Mouse (Mus musculus): ENCODE measurements at regions not wholly inside any gene's neighbourhood (a gene's known extent, or its start where the extent isn't known, plus 50 kb on each side); places are given as distances from the start of the nearest gene placed in this dataset.

DNA sequence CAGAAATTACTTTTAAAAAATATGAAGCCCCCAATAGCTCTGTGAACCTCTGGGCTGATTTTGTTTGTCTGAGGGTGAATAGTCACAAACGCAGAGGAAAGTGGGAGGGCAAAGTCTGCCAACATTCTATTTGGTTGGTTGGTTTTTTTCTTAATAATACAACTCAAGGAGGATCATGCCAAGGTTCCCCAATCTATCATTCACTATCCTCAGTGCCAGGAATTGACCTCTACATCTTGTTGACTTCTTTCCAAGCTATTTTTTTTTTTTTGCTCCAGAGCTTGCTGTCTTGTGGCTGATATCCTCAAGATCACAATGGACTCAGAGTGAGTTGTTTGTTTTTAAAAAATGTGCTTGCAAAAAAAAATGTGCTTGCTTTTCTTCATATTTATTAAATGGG lies 471.2 kb downstream of the Ebf1 start:
- Histone ChIP-seq H3K4me3 (ENCODE audit: extremely low read depth, insufficient read depth, insufficient read length) (no peak overlapping the region), H3K27me3 (ENCODE audit: control insufficient read depth, insufficient read depth, low read length) (no peaks in the 10 kb centered on the region), H3K4me1 (ENCODE audit: control insufficient read depth, insufficient read depth, insufficient read length) (no peaks in the 10 kb centered on the region; the same call in 1 of the 2 replicates), H3K36me3 (ENCODE audit: control insufficient read depth, insufficient read depth, low read length) (no peaks in the 10 kb centered on the region), H3K27ac (ENCODE audit: insufficient read depth, low read length) (no peak overlapping the region)
- 71% methylated on average over 1 of the region's 1 CpGs for WGBS
- no peak for TF ChIP-seq CTCF (IDR thresholded peaks at IDR 0.05; ENCODE audit: extremely low read depth, insufficient read depth, insufficient read length, insufficient replicate concordance)
- no peak for TF ChIP-seq POLR2A (IDR thresholded peaks at IDR 0.05; ENCODE audit: low read depth, low read length)
- no peak for DNase-seq (ENCODE audit: low read depth in 1 of 2, low spot score in 2 of 2)

GRCm38 (mm10) chr11:45089561-45089960 lies 472.4 kb downstream of the Ebf1 start:
- WGBS: 35% methylated on average over 3 of the region's 3 CpGs
- no peaks in the 10 kb centered on the region for H3K27me3 ChIP-seq (ENCODE audit: control insufficient read depth, insufficient read depth, low read length)
- no peak overlapping the region for H3K27ac ChIP-seq (ENCODE audit: insufficient read depth, low read length)
- peak in 1 of 2 experiments; percentile 33 for DNase-seq (ENCODE audit: low read depth in 1 of 2, low spot score in 2 of 2)
- TF ChIP-seq POLR2A (IDR thresholded peaks at IDR 0.05; ENCODE audit: low read depth, low read length) (no peak), CTCF (IDR thresholded peaks at IDR 0.05; ENCODE audit: extremely low read depth, insufficient read depth, insufficient read length, insufficient replicate concordance) (no peak)
- H3K36me3 ChIP-seq (ENCODE audit: control insufficient read depth, insufficient read depth, low read length): no peaks in the 10 kb centered on the region
- H3K4me3 ChIP-seq (ENCODE audit: extremely low read depth, insufficient read depth, insufficient read length): no peak overlapping the region
- no peaks in the 10 kb centered on the region; the same call in 1 of the 2 replicates for H3K4me1 ChIP-seq (ENCODE audit: control insufficient read depth, insufficient read depth, insufficient read length)

DNA sequence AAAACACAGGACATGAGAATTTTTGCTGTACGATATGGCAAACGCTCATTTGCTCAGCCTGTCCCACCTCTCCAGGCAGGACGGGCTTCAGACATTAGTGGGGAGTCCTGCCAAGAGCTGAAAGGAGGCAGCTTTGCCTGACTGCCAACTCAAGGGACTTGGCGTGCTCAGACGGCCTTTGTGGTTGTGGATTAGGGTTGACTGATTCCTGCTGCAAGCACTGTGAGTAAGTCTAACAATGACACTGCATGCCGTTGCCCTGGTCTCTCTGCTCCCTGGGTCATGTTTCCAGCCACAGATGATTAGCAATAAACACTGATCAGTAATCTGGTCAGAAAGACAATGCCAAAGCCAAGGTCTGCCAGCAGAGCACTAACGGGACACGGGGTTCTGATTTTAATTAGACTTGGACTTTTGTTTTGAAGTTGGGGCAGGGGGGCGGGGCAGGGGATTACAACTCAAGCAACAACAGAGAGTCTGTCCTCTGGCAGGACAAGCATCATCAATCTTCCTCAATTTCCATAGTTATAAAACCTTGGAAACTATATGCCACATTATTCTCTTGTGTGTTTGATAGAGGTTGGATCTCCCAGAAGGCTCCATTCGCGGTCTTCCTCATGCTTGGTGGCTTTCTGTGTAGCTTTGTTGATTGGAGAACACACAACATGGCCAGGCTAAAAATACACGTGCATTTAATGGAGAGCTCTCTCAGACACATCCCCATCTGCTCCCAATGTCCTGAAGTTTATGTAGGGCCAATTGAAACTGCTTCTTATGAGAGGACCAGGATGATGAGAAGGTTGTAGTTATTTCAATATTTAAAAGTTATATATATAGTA lies 486.6 kb downstream of the Ebf1 start:
- H3K27me3 ChIP-seq (ENCODE audit: control insufficient read depth, insufficient read depth, low read length): no peaks in the 10 kb centered on the region
- H3K27ac ChIP-seq (ENCODE audit: insufficient read depth, low read length): no peak overlapping the region
- no peaks in the 10 kb centered on the region for H3K36me3 ChIP-seq (ENCODE audit: control insufficient read depth, insufficient read depth, low read length)
- no peak for DNase-seq (ENCODE audit: low read depth in 1 of 2, low spot score in 2 of 2)
- H3K4me3 ChIP-seq (ENCODE audit: extremely low read depth, insufficient read depth, insufficient read length): no peak overlapping the region
- no peak for TF ChIP-seq CTCF (IDR thresholded peaks at IDR 0.05; ENCODE audit: extremely low read depth, insufficient read depth, insufficient read length, insufficient replicate concordance)
- WGBS: 85% methylated on average over 12 of the region's 12 CpGs
- no peaks in the 10 kb centered on the region; the same call in 1 of the 2 replicates for H3K4me1 ChIP-seq (ENCODE audit: control insufficient read depth, insufficient read depth, insufficient read length)

- H3K27me3 ChIP-seq (ENCODE audit: control insufficient read depth, insufficient read depth, low read length): no peaks in the 10 kb centered on the region
- H3K4me1 ChIP-seq (ENCODE audit: control insufficient read depth, insufficient read depth, insufficient read length): peaks cover 10% of the 10 kb centered on the region; the same call in 1 of the 2 replicates
- peak overlapping the region; percentile 81 for H3K27ac ChIP-seq (ENCODE audit: insufficient read depth, low read length)
- WGBS: 41% methylated on average over 1 of the region's 1 CpGs
- TF ChIP-seq POLR2A (IDR thresholded peaks at IDR 0.05; ENCODE audit: low read depth, low read length): no peak
- TF ChIP-seq CTCF (IDR thresholded peaks at IDR 0.05; ENCODE audit: extremely low read depth, insufficient read depth, insufficient read length, insufficient replicate concordance): no peak
- no peak overlapping the region for H3K4me3 ChIP-seq (ENCODE audit: extremely low read depth, insufficient read depth, insufficient read length)
- no peaks in the 10 kb centered on the region for H3K36me3 ChIP-seq (ENCODE audit: control insufficient read depth, insufficient read depth, low read length)
- DNase-seq (ENCODE audit: low read depth in 1 of 2, low spot score in 2 of 2): peak; percentile 49 to 64
These were observed 499.6 kb downstream of the Ebf1 start for GRCm38 (mm10) chr11:45116702-45117101.

DNA sequence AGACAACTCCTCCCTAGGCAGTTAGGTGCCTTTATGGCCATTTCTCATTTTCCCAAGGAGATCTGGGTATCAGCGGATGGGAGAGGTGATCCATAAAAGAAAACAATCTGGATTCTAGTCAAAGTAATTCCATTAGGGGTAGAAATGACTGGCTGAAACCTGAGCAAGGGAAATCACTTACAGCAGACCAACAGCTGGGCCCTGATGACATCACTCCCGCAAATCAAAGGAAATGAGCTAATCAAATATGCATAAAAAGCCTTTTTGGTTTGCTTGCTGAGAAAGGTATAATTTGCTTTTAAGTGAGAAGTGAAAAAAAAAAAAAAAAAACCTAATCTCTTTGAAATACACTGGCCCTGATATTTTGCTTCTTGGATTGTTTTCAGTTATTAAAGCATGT lies 506.2 kb downstream of the Ebf1 start:
- Histone ChIP-seq H3K27ac (ENCODE audit: insufficient read depth, low read length) (no peak overlapping the region), H3K4me1 (ENCODE audit: control insufficient read depth, insufficient read depth, insufficient read length) (peaks cover 5% of the 10 kb centered on the region), H3K36me3 (ENCODE audit: control insufficient read depth, insufficient read depth, low read length) (no peaks in the 10 kb centered on the region), H3K4me3 (ENCODE audit: extremely low read depth, insufficient read depth, insufficient read length) (no peak overlapping the region), H3K27me3 (ENCODE audit: control insufficient read depth, insufficient read depth, low read length) (no peaks in the 10 kb centered on the region)
- DNase-seq (ENCODE audit: low read depth in 1 of 2, low spot score in 2 of 2): no peak
- 70% methylated on average over 2 of the region's 2 CpGs for WGBS
- TF ChIP-seq CTCF (IDR thresholded peaks at IDR 0.05; ENCODE audit: extremely low read depth, insufficient read depth, insufficient read length, insufficient replicate concordance) (no peak), POLR2A (IDR thresholded peaks at IDR 0.05; ENCODE audit: low read depth, low read length) (no peak)

- Histone ChIP-seq H3K36me3 (ENCODE audit: control insufficient read depth, insufficient read depth, low read length) (no peaks in the 10 kb centered on the region), H3K27ac (ENCODE audit: insufficient read depth, low read length) (no peak overlapping the region), H3K4me1 (ENCODE audit: control insufficient read depth, insufficient read depth, insufficient read length) (peaks cover 8% of the 10 kb centered on the region), H3K27me3 (ENCODE audit: control insufficient read depth, insufficient read depth, low read length) (no peaks in the 10 kb centered on the region), H3K4me3 (ENCODE audit: extremely low read depth, insufficient read depth, insufficient read length) (no peak overlapping the region)
- WGBS: 86% methylated on average over 2 of the region's 2 CpGs
- TF ChIP-seq POLR2A (IDR thresholded peaks at IDR 0.05; ENCODE audit: low read depth, low read length) (no peak), CTCF (IDR thresholded peaks at IDR 0.05; ENCODE audit: extremely low read depth, insufficient read depth, insufficient read length, insufficient replicate concordance) (no peak)
- no peak for DNase-seq (ENCODE audit: low read depth in 1 of 2, low spot score in 2 of 2)
These were observed 519.7 kb downstream of the Ebf1 start for GRCm38 (mm10) chr11:45136781-45137180.

DNA sequence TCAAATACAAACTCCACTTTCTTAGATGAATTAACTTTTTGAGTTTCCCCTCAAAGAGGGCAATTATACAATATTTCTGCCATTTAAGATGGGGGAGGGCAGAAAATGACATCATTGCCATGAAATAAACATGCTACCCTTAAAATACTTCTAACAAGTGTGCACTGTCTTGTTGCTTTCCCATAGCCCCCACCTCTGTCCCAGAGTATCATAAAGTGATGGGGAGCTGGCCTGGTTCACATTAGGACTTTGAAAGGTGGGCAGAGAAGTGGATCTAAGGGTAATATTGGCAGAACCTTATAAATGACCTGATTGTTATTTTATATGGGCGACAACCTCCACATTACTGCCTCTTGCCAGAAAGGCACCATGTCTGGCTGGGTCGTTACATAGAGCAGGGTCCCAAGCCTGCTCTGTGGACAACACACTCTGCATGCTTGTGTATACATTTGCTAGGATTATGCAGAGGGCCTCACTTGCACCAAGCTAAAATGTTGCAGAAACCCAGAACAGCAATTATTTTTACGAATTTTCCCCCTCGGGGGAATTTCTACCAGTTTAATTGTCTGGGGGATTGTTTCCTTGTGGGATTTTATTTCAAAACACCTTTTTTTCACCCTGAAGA lies 521.3 kb downstream of the Ebf1 start:
- H3K27ac ChIP-seq (ENCODE audit: insufficient read depth, low read length): no peak overlapping the region
- H3K4me3 ChIP-seq (ENCODE audit: extremely low read depth, insufficient read depth, insufficient read length): no peak overlapping the region
- no peak for TF ChIP-seq CTCF (IDR thresholded peaks at IDR 0.05; ENCODE audit: extremely low read depth, insufficient read depth, insufficient read length, insufficient replicate concordance)
- no peak for TF ChIP-seq POLR2A (IDR thresholded peaks at IDR 0.05; ENCODE audit: low read depth, low read length)
- H3K36me3 ChIP-seq (ENCODE audit: control insufficient read depth, insufficient read depth, low read length): no peaks in the 10 kb centered on the region
- peaks cover 8% of the 10 kb centered on the region for H3K4me1 ChIP-seq (ENCODE audit: control insufficient read depth, insufficient read depth, insufficient read length)
- DNase-seq (ENCODE audit: low read depth in 1 of 2, low spot score in 2 of 2): no peak
- no peaks in the 10 kb centered on the region for H3K27me3 ChIP-seq (ENCODE audit: control insufficient read depth, insufficient read depth, low read length)
- WGBS: 83% methylated on average over 4 of the region's 4 CpGs

All from spleen, adult 2 months (tissue).